Mouse (Mus musculus) C2C12 (cell line): ENCODE data around the gene Nrp2. TPM values are rescaled to one million over a fixed set of nuclear protein-coding genes. Genes with fewer than 3 reads are reported as not detected.

ENCODE experiments used
- H3K27me3 ChIP-seq: one replicate; pipeline ENCODE4 v1.6.1; 2011; ENCODE audit not compliant: control insufficient read depth, insufficient read depth, insufficient read length
- H3K36me3 ChIP-seq: one replicate; pipeline ENCODE4 v1.6.1; 2011; ENCODE audit not compliant: control insufficient read depth, insufficient read depth
- H3K4me3 ChIP-seq: one replicate; pipeline ENCODE4 v1.5.1; 2011; ENCODE audit warnings: mild to moderate bottlenecking, control low read depth; ENCODE audit not compliant: poor library complexity, insufficient read depth, severe bottlenecking
- H3K79me2 ChIP-seq: one replicate; pipeline ENCODE4 v1.6.1; 2011; ENCODE audit not compliant: control insufficient read depth, insufficient read depth
- H3K79me3 ChIP-seq: one replicate; pipeline ENCODE4 v1.6.1; 2011; ENCODE audit warnings: low read depth, control low read depth
- H3ac ChIP-seq: one replicate; pipeline ENCODE3; 2011; ENCODE audit warnings: low read depth; ENCODE audit not compliant: control insufficient read depth, insufficient read length
- CEBPB ChIP-seq: IDR thresholded peaks from one replicate; pipeline ENCODE4 v1.6.1; 2011; ENCODE audit warnings: low read depth, mild to moderate bottlenecking, control low read depth, moderate library complexity
- CTCF ChIP-seq: IDR thresholded peaks from one replicate; pipeline ENCODE4 v1.5.1; 2011; ENCODE audit not compliant: control insufficient read depth, insufficient read depth, insufficient read length
- FOSL1 ChIP-seq: IDR thresholded peaks from one replicate; pipeline ENCODE4 v1.8.0; 2011; ENCODE audit warnings: mild to moderate bottlenecking, low read length; ENCODE audit not compliant: poor library complexity, insufficient read depth, severe bottlenecking
- MAX ChIP-seq: IDR thresholded peaks from one replicate; pipeline ENCODE4 v1.6.1; 2011; ENCODE audit warnings: mild to moderate bottlenecking, control low read depth
- MYOD1 ChIP-seq: IDR thresholded peaks from one replicate; pipeline ENCODE4 v1.6.1; 2011; ENCODE audit warnings: low read depth; ENCODE audit not compliant: control insufficient read depth, insufficient read length
- MYOG ChIP-seq: IDR thresholded peaks from one replicate; pipeline ENCODE4 v1.6.1; 2011; ENCODE audit not compliant: control insufficient read depth, insufficient read length; ENCODE audit errors: extremely low read depth
- USF1 ChIP-seq: IDR thresholded peaks from one replicate; pipeline ENCODE4 v1.6.1; 2011; ENCODE audit warnings: low read depth, mild to moderate bottlenecking, control low read depth, moderate library complexity
- long read RNA-seq, 2 experiments: library from polyadenylated mRNA; unstranded; transcript quantifications; one replicate each; pipeline ENCODE4 v2.0.0; 2019 to 2020
- polyA plus RNA-seq: library from polyadenylated mRNA; unstranded; fragments of >200 nt; fragmentation: generic; extraction: Trizol; gene quantifications from one replicate; pipeline ENCODE4 v1.2.1, GENCODE M21; 2012; ENCODE audit warnings: missing spikeins

Nrp2 gene
- 16.8 TPM for polyA plus RNA-seq
- long read RNA-seq, experiment 1, full-length matches to known transcripts = 4 of 29 reads
- long read RNA-seq, experiment 1, partial matches to known transcripts = 5 of 29 reads
- long read RNA-seq, experiment 1, other reads (novel, unspliced or antisense) = 20 of 29 reads
- long read RNA-seq, experiment 2, full-length matches to known transcripts = 61 of 88 reads
- long read RNA-seq, experiment 2, partial matches to known transcripts = 15 of 88 reads
- long read RNA-seq, experiment 2, other reads (novel, unspliced or antisense) = 12 of 88 reads

DNA sequence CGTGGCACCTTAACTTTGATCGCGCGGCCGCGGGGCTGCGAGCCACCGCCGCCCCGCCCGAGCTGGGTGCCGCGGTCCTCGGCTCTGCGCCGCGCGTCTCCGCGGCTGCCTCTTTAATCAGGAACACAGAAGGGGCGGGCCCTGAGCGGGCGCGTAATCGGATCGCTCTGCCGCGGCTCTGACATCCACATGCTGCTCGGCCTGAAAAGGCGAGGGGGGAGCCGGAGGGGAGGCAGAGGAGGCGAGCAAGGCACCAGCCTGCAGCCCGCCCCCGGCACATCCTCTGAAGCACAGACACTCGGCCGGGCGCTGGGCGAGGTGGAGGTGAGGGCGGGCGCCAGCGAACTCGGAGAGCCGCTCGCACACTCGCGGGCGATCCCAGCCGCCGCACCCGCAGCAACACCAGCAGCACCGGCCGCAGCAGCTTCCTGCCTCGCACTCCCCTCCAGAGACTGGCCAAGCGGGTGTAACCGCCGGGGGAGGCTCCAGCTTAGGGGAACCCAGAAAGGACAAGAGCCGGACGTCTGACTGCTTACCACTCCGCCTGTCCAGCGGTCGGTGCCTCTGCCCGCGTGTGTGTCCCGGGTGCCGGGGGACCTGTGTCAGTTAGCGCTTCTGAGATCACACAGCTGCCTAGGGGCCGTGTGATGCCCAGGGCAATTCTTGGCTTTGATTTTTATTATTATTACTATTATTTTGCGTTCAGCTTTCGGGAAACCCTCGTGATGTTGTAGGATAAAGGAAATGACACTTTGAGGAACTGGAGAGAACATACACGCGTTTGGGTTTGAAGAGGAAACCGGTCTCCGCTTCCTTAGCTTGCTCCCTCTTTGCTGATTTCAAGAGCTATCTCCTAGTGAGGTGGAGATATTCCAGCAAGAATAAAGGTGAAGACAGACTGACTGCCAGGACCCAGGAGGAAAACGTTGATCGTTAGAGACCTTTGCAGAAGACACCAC lies at the start of gene Nrp2:
TSS of gene Nrp2 (plus strand) at position 128 of the 959 bp plus-strand sequence.
- Histone ChIP-seq H3K79me2 (peaks cover 52% of the 10 kb centered on the region), H3K27me3 (no peaks in the 10 kb centered on the region), H3K36me3 (no peaks in the 10 kb centered on the region), H3K4me3 (peak within 1 kb of the TSS; percentile 47), H3ac (peak within 1 kb of the TSS; percentile 75), H3K79me3 (peaks cover 47% of the 10 kb centered on the region)
- TF ChIP-seq MYOD1 = no peak
- TF ChIP-seq MAX = peak; percentile 20
- TF ChIP-seq FOSL1 = no peak

DNA sequence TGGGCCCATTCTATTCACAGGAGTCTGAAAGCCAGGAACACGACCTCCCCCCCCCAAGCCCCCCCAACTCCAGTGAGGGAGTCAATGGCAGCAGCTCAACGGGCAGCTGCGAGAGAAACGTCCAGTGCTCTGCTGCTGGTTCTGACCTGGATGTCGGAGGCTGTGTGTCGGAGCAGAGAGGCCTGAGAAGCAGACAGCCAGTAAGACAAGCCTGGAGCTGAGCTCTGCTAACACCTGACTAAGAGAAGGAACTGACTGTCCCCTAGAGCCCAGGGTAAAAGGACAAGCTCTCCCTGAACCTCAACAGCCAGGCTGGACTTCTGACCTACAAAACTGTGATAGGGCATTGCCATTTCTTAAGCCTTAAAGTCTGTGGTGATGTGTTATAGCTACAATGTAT lies 48.6 kb upstream of the Nrp2 start:
- no peak overlapping the region for H3ac ChIP-seq

DNA sequence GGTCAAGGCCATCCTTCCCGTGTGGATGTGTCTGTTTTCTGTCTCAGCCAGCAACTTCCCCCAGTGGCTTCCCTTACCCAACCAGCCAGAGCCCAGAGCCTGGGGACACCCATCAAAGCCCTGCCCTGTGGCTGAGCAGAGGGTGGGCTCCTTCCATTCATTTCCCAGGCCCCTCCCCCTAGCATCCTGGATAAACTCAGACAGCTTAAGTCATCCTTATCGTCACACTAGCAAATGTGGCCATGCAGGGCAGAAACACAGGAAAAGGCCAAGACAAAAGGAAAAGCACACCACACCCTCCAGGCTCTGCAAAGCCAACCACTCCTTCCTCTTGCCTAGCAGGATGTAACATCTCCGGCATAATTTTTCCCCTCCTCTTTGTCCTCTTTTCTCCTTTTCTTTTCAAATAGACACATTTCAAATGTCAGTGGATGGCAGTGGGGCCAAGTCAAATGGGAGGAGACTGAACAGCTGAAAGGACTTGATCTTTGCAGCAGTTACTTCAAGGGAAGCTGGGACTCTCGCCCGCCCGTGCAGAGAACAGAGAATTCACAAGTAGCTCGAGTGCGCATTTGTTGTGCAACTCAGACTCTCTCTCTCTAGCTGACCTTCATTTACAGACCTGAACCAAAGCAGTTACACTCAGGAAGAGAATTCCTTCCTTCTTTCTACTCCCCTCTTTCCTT lies 38.0 kb upstream of the Nrp2 start:
- Histone ChIP-seq H3K79me2 (no peaks in the 10 kb centered on the region), H3K36me3 (no peaks in the 10 kb centered on the region), H3K79me3 (no peaks in the 10 kb centered on the region), H3ac (no peak overlapping the region), H3K4me3 (no peak overlapping the region), H3K27me3 (no peaks in the 10 kb centered on the region)
- TF ChIP-seq MYOD1 = no peak
- no peak for TF ChIP-seq MAX
- no peak for TF ChIP-seq FOSL1
- no peak for TF ChIP-seq CTCF
- no peak for TF ChIP-seq CEBPB

More for the DNA sequence above, 48.6 kb upstream of the Nrp2 start:
- H3K4me3 ChIP-seq = no peak overlapping the region
- no peaks in the 10 kb centered on the region for H3K27me3 ChIP-seq
- H3K79me2 ChIP-seq = no peaks in the 10 kb centered on the region
- H3K79me3 ChIP-seq = no peaks in the 10 kb centered on the region
- TF ChIP-seq CEBPB = no peak
- TF ChIP-seq MYOD1 = no peak
- TF ChIP-seq USF1 = no peak
- no peak for TF ChIP-seq MAX
- TF ChIP-seq MYOG = no peak
- TF ChIP-seq FOSL1 = no peak
- no peak for TF ChIP-seq CTCF
- H3K36me3 ChIP-seq = no peaks in the 10 kb centered on the region

DNA sequence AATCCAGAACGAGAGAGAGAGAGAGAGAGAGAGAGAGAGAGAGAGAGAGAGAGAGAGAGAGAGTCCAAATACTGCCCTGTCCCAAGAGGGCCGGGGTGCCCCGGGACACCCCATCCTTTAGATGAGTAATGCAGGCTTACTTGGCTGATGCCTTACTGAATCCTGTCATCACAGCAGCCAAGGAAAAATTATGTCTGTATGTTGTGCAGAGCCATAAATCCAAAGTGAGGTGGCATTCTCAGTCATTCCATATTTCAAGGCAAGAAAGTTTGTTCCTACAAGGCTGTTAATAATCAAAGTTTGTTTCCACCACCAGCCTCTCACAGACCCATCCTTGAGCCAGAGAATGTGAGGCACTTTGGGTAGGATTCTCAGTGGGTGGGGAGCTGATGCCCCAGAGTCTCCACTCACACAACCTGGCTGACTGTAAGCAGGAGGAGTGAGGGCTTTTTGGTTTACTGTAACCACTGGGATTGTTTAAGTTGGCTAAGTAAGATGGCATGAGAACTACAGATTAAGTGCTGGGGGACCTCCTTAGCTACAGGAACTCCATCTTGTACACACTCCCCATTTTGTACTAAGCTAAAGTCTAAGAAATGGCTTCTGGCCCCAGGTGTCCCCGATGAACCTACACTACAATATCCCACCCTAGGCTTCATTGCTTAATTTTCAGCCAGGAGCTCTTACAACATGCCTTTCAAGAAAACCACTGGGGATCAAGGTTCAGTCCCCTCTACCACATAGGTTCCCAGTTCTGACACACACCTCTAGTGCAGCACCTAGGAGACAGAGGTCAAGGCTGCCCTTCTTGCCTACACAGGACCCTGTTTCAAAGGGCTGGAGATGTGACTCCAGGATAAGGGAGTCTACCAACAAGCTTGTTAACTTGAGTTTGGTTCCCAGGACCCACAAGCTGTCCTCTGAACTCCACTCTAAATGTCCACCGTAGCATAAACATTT lies 37.0 kb upstream of the Nrp2 start:
- Histone ChIP-seq H3ac (no peak overlapping the region), H3K27me3 (no peaks in the 10 kb centered on the region), H3K79me2 (no peaks in the 10 kb centered on the region), H3K4me3 (no peak overlapping the region), H3K36me3 (no peaks in the 10 kb centered on the region), H3K79me3 (no peaks in the 10 kb centered on the region)
- no peak for TF ChIP-seq MYOG
- TF ChIP-seq CTCF = no peak
- TF ChIP-seq MAX = no peak
- TF ChIP-seq CEBPB = no peak
- TF ChIP-seq MYOD1 = no peak
- no peak for TF ChIP-seq USF1
- no peak for TF ChIP-seq FOSL1

DNA sequence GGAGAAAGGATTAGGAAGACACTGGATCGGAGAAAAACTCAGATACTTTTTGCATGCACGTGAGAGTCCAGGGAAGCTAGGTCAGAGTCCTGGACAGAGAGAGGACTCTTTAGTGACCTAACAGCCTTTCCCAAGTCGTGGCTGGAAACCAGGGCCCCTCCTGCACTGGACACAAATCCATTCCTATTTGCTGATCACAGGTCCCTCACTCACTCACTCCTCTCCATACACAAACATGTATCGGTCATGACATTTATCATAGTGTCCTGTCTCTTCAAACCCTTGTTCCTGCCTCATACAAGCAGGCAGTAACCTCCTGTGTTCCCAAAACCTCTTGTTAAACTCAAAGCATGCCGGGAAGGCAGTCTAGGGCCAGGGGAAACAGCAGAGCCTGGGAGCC lies 36.3 kb upstream of the Nrp2 start:
- Histone ChIP-seq H3K4me3 (no peak overlapping the region), H3K79me3 (no peaks in the 10 kb centered on the region)
- TF ChIP-seq USF1 = no peak
- TF ChIP-seq CTCF = no peak
- TF ChIP-seq MYOD1 = no peak
- TF ChIP-seq MAX = no peak
- no peak for TF ChIP-seq CEBPB
- TF ChIP-seq MYOG = no peak
- no peak for TF ChIP-seq FOSL1

More for the DNA sequence above, 36.3 kb upstream of the Nrp2 start:
- Histone ChIP-seq H3K36me3 (no peaks in the 10 kb centered on the region), H3K27me3 (no peaks in the 10 kb centered on the region), H3K79me2 (no peaks in the 10 kb centered on the region), H3ac (no peak overlapping the region)
